Mouse (Mus musculus) liver, postnatal 0 days (tissue): ENCODE data around the gene Tmem191c. TPM values are rescaled to one million over a fixed set of nuclear protein-coding genes. Genes with fewer than 3 reads are reported as not detected.

Source experiments
- ATAC-seq: fragments of 200-750 bp; cut with Nextera tagmentation; 2 replicates; pipeline ENCODE4 v1.8.0; 2017; ENCODE audit warnings: mild to moderate bottlenecking, moderate library complexity
- DNase-seq: peaks from one replicate; pipeline ENCODE4 v3.0.0-alpha.2; 2016
- H3K27ac ChIP-seq: fragments of 300-500 bp; sonication (generic); 2 replicates; pipeline ENCODE4 v1.5.1; 2014; ENCODE audit warnings: antibody characterized with exemption, moderate library complexity, mild to moderate bottlenecking, low read depth
- H3K27me3 ChIP-seq: fragments of 300-500 bp; sonication (generic); 2 replicates; pipeline ENCODE4 v1.6.1; 2014; ENCODE audit warnings: low read length, control low read depth, mixed read lengths; ENCODE audit not compliant: insufficient read depth
- H3K36me3 ChIP-seq: fragments of 300-500 bp; sonication (generic); replicated peaks from 2 replicates; pipeline ENCODE4 v1.6.1; 2014; ENCODE audit warnings: mild to moderate bottlenecking, control low read depth, low read length, moderate library complexity, mixed read lengths; ENCODE audit not compliant: insufficient read depth
- H3K4me1 ChIP-seq: fragments of 300-500 bp; sonication (generic); 2 replicates; pipeline ENCODE4 v1.6.1; 2014; ENCODE audit warnings: antibody characterized with exemption, mild to moderate bottlenecking, control low read depth; ENCODE audit not compliant: insufficient read depth
- H3K4me2 ChIP-seq: fragments of 300-500 bp; sonication (generic); 2 replicates; pipeline ENCODE4 v1.6.1; 2014; ENCODE audit warnings: low read depth, mild to moderate bottlenecking, low read length, moderate library complexity, mixed read lengths
- H3K4me3 ChIP-seq: fragments of 300-500 bp; sonication (generic); 2 replicates; pipeline ENCODE4 v1.5.1; 2014; ENCODE audit warnings: low read depth, low read length
- H3K9ac ChIP-seq: fragments of 300-500 bp; sonication (generic); replicated peaks from 2 replicates; pipeline ENCODE4 v1.6.1; 2014; ENCODE audit warnings: mild to moderate bottlenecking, moderate library complexity
- H3K9me3 ChIP-seq: fragments of 300-500 bp; sonication (generic); 2 replicates; pipeline ENCODE4 v1.6.1; 2016; ENCODE audit warnings: mild to moderate bottlenecking, control low read depth, low read length, mixed read lengths
- CTCF ChIP-seq: sonication (generic); IDR thresholded peaks from 2 replicates; pipeline ENCODE4 v1.5.1; 2016; ENCODE audit warnings: antibody characterized with exemption, low read depth
- EP300 ChIP-seq: IDR thresholded peaks from 2 replicates; pipeline ENCODE4 v1.6.1; 2016; ENCODE audit warnings: antibody characterized with exemption, low read depth, mild to moderate bottlenecking
- WGBS: fragments of 180-500 bp; shearing (Covaris S2); extraction: QIAGEN DNeasy Blood & Tissue Kit; methylation state at CpG from one replicate; pipeline ENCODE4 v1.1.7; 2014; ENCODE audit not compliant: insufficient replicate concordance; 5-methylcytosine and 5-hydroxymethylcytosine counted together
- polyA plus RNA-seq: library from polyadenylated mRNA; unstranded; fragments of >200 nt; fragmentation: Nextera tagmentation; extraction: Ambion mirVana; gene quantifications from 2 replicates; pipeline ENCODE4 v1.2.1, GENCODE M21; 2015

The Tmem191c gene
- polyA plus RNA-seq, 1 experiment from 2014 or later: 2.7 TPM

DNA sequence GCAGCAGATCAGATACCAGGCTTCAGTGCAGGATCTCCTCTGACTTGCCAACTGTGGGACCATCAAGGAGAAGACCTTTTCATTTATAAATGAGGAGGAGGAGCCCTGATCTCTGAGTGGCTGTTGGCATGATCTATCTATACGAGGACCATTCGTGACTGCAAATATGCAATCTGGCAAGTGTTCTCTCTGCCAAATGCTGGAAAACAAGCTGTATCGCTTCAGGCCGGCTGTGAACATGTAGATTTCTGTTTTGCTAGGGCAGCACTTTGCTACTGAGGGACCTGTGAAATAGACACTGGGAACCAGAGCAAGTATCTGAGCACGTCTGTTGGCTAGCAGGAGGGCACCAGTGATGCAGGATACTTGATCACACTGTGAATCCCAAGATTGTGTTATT is 36.7 kb downstream of the Tmem191c start:
- H3K9me3 ChIP-seq: no peaks in the 10 kb centered on the region
- no peaks in the 10 kb centered on the region for H3K4me1 ChIP-seq
- no peak for DNase-seq
- no peaks in the 10 kb centered on the region for H3K27me3 ChIP-seq
- H3K36me3 ChIP-seq: peaks cover 29% of the 10 kb centered on the region
- 92% methylated on average over 5 of the region's 5 CpGs for WGBS
- ATAC-seq: no peak
- TF ChIP-seq EP300: no peak
- no peak for TF ChIP-seq CTCF
- no peak overlapping the region for H3K27ac ChIP-seq
- no peak overlapping the region for H3K4me2 ChIP-seq
- no peak overlapping the region for H3K9ac ChIP-seq
- no peak overlapping the region for H3K4me3 ChIP-seq

DNA sequence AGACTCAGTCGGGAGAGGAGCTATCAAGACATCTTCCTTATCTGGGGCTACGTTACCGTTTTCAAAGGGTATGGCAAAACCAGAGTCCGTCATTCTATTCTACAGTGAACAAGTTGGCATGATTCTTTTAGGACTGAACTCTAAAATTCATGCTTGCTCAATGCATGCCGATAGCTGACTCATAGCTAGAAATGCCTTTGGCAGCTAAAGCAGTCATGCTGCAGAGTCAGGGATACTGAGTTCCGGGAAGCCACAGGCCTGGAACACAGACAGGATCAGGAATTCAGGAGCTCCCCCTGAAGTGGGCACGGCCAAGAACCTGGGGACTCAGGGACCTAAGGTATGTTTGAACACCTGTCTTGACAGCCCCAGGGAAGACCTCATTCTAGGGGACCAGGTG is 40.7 kb downstream of the Tmem191c start:
- Histone ChIP-seq H3K4me3 (no peak overlapping the region), H3K36me3 (peaks cover 20% of the 10 kb centered on the region), H3K27me3 (no peaks in the 10 kb centered on the region), H3K27ac (no peak overlapping the region), H3K9ac (no peak overlapping the region), H3K9me3 (no peaks in the 10 kb centered on the region), H3K4me1 (no peaks in the 10 kb centered on the region), H3K4me2 (no peak overlapping the region)
- WGBS: 86% methylated on average over 7 of the region's 7 CpGs
- no peak for TF ChIP-seq EP300
- TF ChIP-seq CTCF: no peak
- no peak for ATAC-seq
- DNase-seq: no peak

DNA sequence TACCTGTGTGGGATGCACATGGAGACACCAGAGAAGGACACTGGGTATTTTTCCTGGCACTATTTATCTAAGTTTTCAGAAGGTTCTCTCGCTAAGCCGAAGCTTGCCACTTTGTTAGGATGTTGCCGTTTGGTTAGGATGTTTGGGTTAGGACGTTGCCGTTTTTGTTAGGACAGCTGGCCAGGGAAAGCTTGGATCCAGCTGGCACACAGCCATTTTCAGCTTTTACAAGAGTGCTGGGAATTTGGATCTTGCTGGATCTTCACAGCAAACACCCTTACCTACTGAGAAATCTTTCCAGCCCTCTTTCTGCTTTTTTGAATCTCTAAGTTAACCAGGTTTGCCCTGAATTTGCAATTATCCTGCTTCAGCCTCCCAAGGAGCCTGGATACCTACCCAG is 45.6 kb downstream of the Tmem191c start:
- no peak overlapping the region for H3K4me2 ChIP-seq
- H3K4me1 ChIP-seq: no peaks in the 10 kb centered on the region
- ATAC-seq: no peak
- H3K36me3 ChIP-seq: peaks cover 11% of the 10 kb centered on the region
- no peaks in the 10 kb centered on the region for H3K9me3 ChIP-seq
- no peak overlapping the region for H3K9ac ChIP-seq
- H3K27ac ChIP-seq: no peak overlapping the region
- 63% methylated on average over 5 of the region's 5 CpGs for WGBS
- no peaks in the 10 kb centered on the region for H3K27me3 ChIP-seq
- H3K4me3 ChIP-seq: no peak overlapping the region
- TF ChIP-seq CTCF: no peak
- no peak for TF ChIP-seq EP300
- no peak for DNase-seq

DNA sequence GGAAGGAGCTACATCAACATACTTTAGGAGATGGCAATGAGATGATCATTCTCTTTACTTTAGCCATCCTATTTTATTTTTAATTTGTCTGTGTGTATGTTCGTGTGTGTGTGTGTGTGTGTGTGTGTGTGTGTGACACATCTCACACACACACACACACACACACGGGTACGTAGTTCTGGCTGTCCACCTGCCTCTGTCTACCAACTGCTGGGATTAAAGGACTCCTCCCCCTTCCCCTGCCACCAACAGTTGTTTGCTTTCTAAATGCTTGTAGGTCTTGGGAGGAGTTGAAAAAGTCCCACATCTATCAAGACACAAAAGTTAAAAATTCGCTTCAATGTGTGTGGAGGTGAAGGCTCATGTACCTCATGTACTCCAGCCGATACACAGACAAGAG is 48.9 kb downstream of the Tmem191c start:
- Histone ChIP-seq H3K4me3 (no peak overlapping the region), H3K36me3 (peaks cover 3% of the 10 kb centered on the region; the same call in 1 of the 2 replicates), H3K27ac (no peak overlapping the region), H3K4me1 (no peaks in the 10 kb centered on the region), H3K4me2 (no peak overlapping the region), H3K9ac (no peak overlapping the region), H3K9me3 (no peaks in the 10 kb centered on the region), H3K27me3 (no peaks in the 10 kb centered on the region)
- no peak for DNase-seq
- 82% methylated on average over 5 of the region's 5 CpGs for WGBS
- TF ChIP-seq CTCF (no peak), EP300 (no peak)
- ATAC-seq: no peak

DNA sequence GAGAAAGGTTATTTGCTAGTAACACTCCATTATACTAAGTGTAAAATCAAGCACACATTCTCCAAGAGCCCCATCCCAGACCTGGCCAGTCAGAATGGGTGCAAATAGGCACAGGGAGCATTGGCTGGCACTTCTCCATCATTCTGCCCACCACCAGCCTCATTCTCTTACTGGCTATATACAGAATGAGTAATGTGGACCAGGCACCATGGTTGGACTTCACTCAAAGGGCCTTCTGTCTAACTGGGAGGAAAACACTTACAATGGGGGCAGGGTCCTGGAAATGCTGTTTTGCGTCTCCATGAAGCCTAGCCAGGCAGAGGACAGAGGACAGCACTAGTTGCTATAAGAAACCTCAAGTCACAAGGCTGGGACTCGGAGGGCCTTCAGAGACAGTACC is 50.2 kb downstream of the Tmem191c start:
- H3K27me3 ChIP-seq: no peaks in the 10 kb centered on the region
- WGBS: 82% methylated on average over 2 of the region's 2 CpGs
- no peak overlapping the region for H3K9ac ChIP-seq
- H3K4me1 ChIP-seq: no peaks in the 10 kb centered on the region
- no peak overlapping the region for H3K4me3 ChIP-seq
- DNase-seq (no peak), ATAC-seq (no peak)
- H3K27ac ChIP-seq: no peak overlapping the region
- TF ChIP-seq EP300 (no peak), CTCF (no peak)
- H3K4me2 ChIP-seq: no peak overlapping the region
- peaks cover 3% of the 10 kb centered on the region; the same call in 1 of the 2 replicates for H3K36me3 ChIP-seq
- H3K9me3 ChIP-seq: no peaks in the 10 kb centered on the region

DNA sequence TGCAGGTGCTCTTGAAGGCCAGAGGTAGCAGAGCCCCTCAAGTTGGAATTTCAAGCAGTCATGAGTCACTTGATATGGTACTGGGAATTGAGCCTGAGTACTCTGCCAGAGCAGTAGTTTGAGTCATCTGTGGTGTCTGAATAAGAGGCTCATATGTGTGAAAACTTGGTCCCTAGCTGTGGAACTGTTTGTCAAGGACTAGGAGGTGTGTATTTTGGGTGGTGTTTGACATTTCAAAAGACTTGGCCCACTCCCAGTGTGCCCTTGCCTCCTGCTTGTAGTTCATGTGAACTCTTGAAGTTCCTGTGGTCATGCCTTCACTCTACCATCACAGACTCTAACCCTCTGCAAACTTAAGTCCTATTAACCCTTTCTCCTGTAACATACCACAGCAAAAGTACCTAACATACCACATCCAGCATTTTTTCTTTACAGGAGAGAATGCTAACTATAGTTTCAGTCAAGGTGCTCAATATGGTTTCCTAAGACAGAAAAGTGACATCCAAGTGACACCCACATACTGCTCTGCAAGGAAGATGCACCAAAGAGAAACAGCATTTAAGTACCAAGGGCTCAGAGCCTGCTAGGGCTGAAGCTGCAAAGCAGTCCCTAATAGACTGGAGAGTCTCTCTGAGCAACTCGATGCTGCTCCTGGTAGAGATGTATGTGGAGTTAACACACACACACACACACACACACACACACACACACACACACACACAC is 54.1 kb downstream of the Tmem191c start:
- H3K9ac ChIP-seq: no peak overlapping the region
- no peak overlapping the region for H3K27ac ChIP-seq
- WGBS: 71% methylated on average over 1 of the region's 1 CpGs
- no peaks in the 10 kb centered on the region; the same call in 1 of the 2 replicates for H3K4me1 ChIP-seq
- no peak for DNase-seq
- no peak overlapping the region for H3K4me2 ChIP-seq
- no peaks in the 10 kb centered on the region for H3K9me3 ChIP-seq
- H3K36me3 ChIP-seq: peaks cover under 1% of the 10 kb centered on the region; the same call in 1 of the 2 replicates
- no peaks in the 10 kb centered on the region for H3K27me3 ChIP-seq
- TF ChIP-seq EP300 (no peak), CTCF (no peak)
- ATAC-seq: peak; percentile 22; the same call in 1 of the 2 replicates
- no peak overlapping the region for H3K4me3 ChIP-seq
